Mouse (Mus musculus) midbrain, postnatal 0 days (tissue): ENCODE results near the gene Clec1a. TPM values are rescaled to one million over a fixed set of nuclear protein-coding genes. Genes with fewer than 3 reads are reported as not detected.

Source experiments
- ATAC-seq: fragments of 200-750 bp; cut with Nextera tagmentation; 2 replicates; pipeline ENCODE4 v1.8.0; 2017; ENCODE audit warnings: moderate number of reproducible peaks, mild to moderate bottlenecking, moderate TSS enrichment, moderate library complexity; ENCODE audit not compliant: low FRiP score
- DNase-seq: peaks from one replicate; pipeline ENCODE4 v3.0.0-alpha.2; 2015; ENCODE audit warnings: low spot score
- H3K27ac ChIP-seq: fragments of 300-500 bp; sonication (generic); 2 replicates; pipeline ENCODE4 v1.5.1; 2014; ENCODE audit warnings: low read depth, mild to moderate bottlenecking, low read length, mixed read lengths
- H3K27me3 ChIP-seq: fragments of 300-500 bp; sonication (generic); 2 replicates; pipeline ENCODE4 v1.6.1; 2014; ENCODE audit warnings: low read length, control low read depth, mixed read lengths; ENCODE audit not compliant: insufficient read depth
- H3K36me3 ChIP-seq: fragments of 300-500 bp; sonication (generic); 2 replicates; pipeline ENCODE4 v1.6.1; 2014; ENCODE audit warnings: low read length, control low read depth, mixed read lengths; ENCODE audit not compliant: insufficient read depth
- H3K4me1 ChIP-seq: fragments of 300-500 bp; sonication (generic); 2 replicates; pipeline ENCODE4 v1.6.1; 2014; ENCODE audit warnings: mild to moderate bottlenecking, control low read depth, antibody characterized with exemption, low read length, mixed read lengths; ENCODE audit not compliant: insufficient read depth
- H3K4me2 ChIP-seq: fragments of 300-500 bp; sonication (generic); 2 replicates; pipeline ENCODE4 v1.6.1; 2014; ENCODE audit warnings: low read depth, mild to moderate bottlenecking, low read length, mixed read lengths; ENCODE audit not compliant: poor library complexity, severe bottlenecking
- H3K4me3 ChIP-seq: fragments of 300-500 bp; sonication (generic); 2 replicates; pipeline ENCODE4 v1.5.1; 2014; ENCODE audit warnings: low read depth, mild to moderate bottlenecking, low read length, moderate library complexity
- H3K9ac ChIP-seq: fragments of 300-500 bp; sonication (generic); replicated peaks from 2 replicates; pipeline ENCODE4 v1.6.1; 2014; ENCODE audit warnings: mild to moderate bottlenecking, low read length, moderate library complexity, mixed read lengths; ENCODE audit not compliant: poor library complexity, severe bottlenecking
- H3K9me3 ChIP-seq: fragments of 300-500 bp; sonication (generic); 2 replicates; pipeline ENCODE4 v1.6.1; 2016; ENCODE audit warnings: low read length, control low read depth
- CTCF ChIP-seq: IDR thresholded peaks from 2 replicates; pipeline ENCODE4 v1.5.1; 2016; ENCODE audit warnings: antibody characterized with exemption, mild to moderate bottlenecking
- WGBS: fragments of 180-500 bp; shearing (Covaris S2); extraction: QIAGEN DNeasy Blood & Tissue Kit; methylation state at CpG from one replicate; pipeline ENCODE4 v1.1.7; 2014; 5-methylcytosine and 5-hydroxymethylcytosine counted together
- polyA plus RNA-seq: library from polyadenylated mRNA; unstranded; fragments of >200 nt; fragmentation: Nextera tagmentation; extraction: Ambion mirVana; gene quantifications from 2 replicates; pipeline ENCODE4 v1.2.1, GENCODE M21; 2015
- total RNA-seq: library from RNA; depleted of rRNA; stranded (reverse); fragments of >200 nt; gene quantifications from 2 replicates; pipeline ENCODE4 v1.2.3, GENCODE M21; 2014; rRNA removed

The Clec1a gene
- total and polyA plus RNA-seq, 2 experiments from 2014 or later: 2.6 to 5.6 TPM

GRCm38 (mm10) chr6:129385000-129385399 is 66.8 kb downstream of the Clec1a start:
- H3K36me3 ChIP-seq: no peaks in the 10 kb centered on the region
- no peak overlapping the region for H3K4me3 ChIP-seq
- ATAC-seq: no peak
- H3K27ac ChIP-seq: no peak overlapping the region
- DNase-seq: peak; percentile 48
- 71% methylated on average over 4 of the region's 4 CpGs for WGBS
- no peaks in the 10 kb centered on the region for H3K4me1 ChIP-seq
- no peaks in the 10 kb centered on the region for H3K27me3 ChIP-seq
- H3K9me3 ChIP-seq: no peaks in the 10 kb centered on the region
- TF ChIP-seq CTCF: no peak
- no peak overlapping the region for H3K4me2 ChIP-seq
- no peak overlapping the region for H3K9ac ChIP-seq

- DNase-seq: no peak
- 85% methylated on average over 3 of the region's 3 CpGs for WGBS
These were observed 68.3 kb downstream of the Clec1a start for GRCm38 (mm10) chr6:129383466-129383865.

GRCm38 (mm10) chr6:129381736-129382135 is 70.1 kb downstream of the Clec1a start:
- H3K27me3 ChIP-seq: no peaks in the 10 kb centered on the region
- H3K9ac ChIP-seq: no peak overlapping the region
- WGBS: 69% methylated on average over 1 of the region's 1 CpGs
- ATAC-seq (no peak), DNase-seq (no peak)
- no peaks in the 10 kb centered on the region for H3K36me3 ChIP-seq
- H3K4me2 ChIP-seq: no peak overlapping the region
- H3K27ac ChIP-seq: no peak overlapping the region
- TF ChIP-seq CTCF: no peak
- no peak overlapping the region for H3K4me3 ChIP-seq
- H3K9me3 ChIP-seq: no peaks in the 10 kb centered on the region
- no peaks in the 10 kb centered on the region for H3K4me1 ChIP-seq

More at GRCm38 (mm10) chr6:129383466-129383865, 68.3 kb downstream of the Clec1a start:
- Histone ChIP-seq H3K36me3 (no peaks in the 10 kb centered on the region), H3K4me3 (no peak overlapping the region), H3K9me3 (no peaks in the 10 kb centered on the region), H3K9ac (no peak overlapping the region), H3K4me1 (no peaks in the 10 kb centered on the region), H3K27me3 (no peaks in the 10 kb centered on the region), H3K4me2 (no peak overlapping the region), H3K27ac (no peak overlapping the region)
- no peak for ATAC-seq
- no peak for TF ChIP-seq CTCF

- DNase-seq (peak; percentile 56), ATAC-seq (no peak; the same call in 1 of the 2 replicates)
- H3K27ac ChIP-seq: no peak overlapping the region
- H3K27me3 ChIP-seq: no peaks in the 10 kb centered on the region
- no peaks in the 10 kb centered on the region for H3K9me3 ChIP-seq
- no peak overlapping the region for H3K4me3 ChIP-seq
- H3K9ac ChIP-seq: no peak overlapping the region
- 68% methylated on average over 4 of the region's 4 CpGs for WGBS
- H3K36me3 ChIP-seq: no peaks in the 10 kb centered on the region
- no peaks in the 10 kb centered on the region for H3K4me1 ChIP-seq
- H3K4me2 ChIP-seq: no peak overlapping the region
- TF ChIP-seq CTCF: no peak
These were observed 71.3 kb downstream of the Clec1a start for GRCm38 (mm10) chr6:129380454-129380853.

GRCm38 (mm10) chr6:129374937-129375471 is 76.8 kb downstream of the Clec1a start:
- 83% methylated on average over 2 of the region's 2 CpGs for WGBS
- DNase-seq (no peak), ATAC-seq (no peak)
- H3K4me3 ChIP-seq: no peak overlapping the region
- H3K27me3 ChIP-seq: no peaks in the 10 kb centered on the region
- no peak overlapping the region for H3K27ac ChIP-seq
- H3K9me3 ChIP-seq: no peaks in the 10 kb centered on the region
- H3K36me3 ChIP-seq: no peaks in the 10 kb centered on the region
- TF ChIP-seq CTCF: no peak
- no peak overlapping the region for H3K4me2 ChIP-seq
- H3K4me1 ChIP-seq: no peaks in the 10 kb centered on the region
- no peak overlapping the region for H3K9ac ChIP-seq

Other genes with a start within 250 kb of the Clec1a start
- gene Cd69, start 176.6 kb downstream of the Clec1a start, total RNA-seq: not detected in 2 replicates
- gene Cd69, start 176.6 kb downstream of the Clec1a start, polyA plus RNA-seq: not detected in 2 replicates
- not detected in 2 replicates for gene 4922502D21Rik, start 120.2 kb downstream of the Clec1a start, total RNA-seq
- gene 4922502D21Rik, start 120.2 kb downstream of the Clec1a start, polyA plus RNA-seq: not detected in 2 replicates
- gene Clec12a, start 109.3 kb downstream of the Clec1a start, total RNA-seq: 0.33 TPM in 1 of 2 replicates, not detected in the other
- gene Clec12a, start 109.3 kb downstream of the Clec1a start, polyA plus RNA-seq: 0.29 and 0.49 TPM in 2 replicates
- gene Clec12b, start 66.1 kb downstream of the Clec1a start, total RNA-seq: not detected in 2 replicates
- 0.23 and 0.37 TPM in 2 replicates for gene Clec12b, start 66.1 kb downstream of the Clec1a start, polyA plus RNA-seq
- gene Clec1b, start 54.7 kb downstream of the Clec1a start, total RNA-seq: not detected in 2 replicates
- gene Clec1b, start 54.7 kb downstream of the Clec1a start, polyA plus RNA-seq: 0.46 and 0.61 TPM in 2 replicates
- gene Clec9a, start 43.1 kb downstream of the Clec1a start, total RNA-seq: not detected in 2 replicates
- gene Clec9a, start 43.1 kb downstream of the Clec1a start, polyA plus RNA-seq: 0.07 and 0.44 TPM in 2 replicates
- not detected in 2 replicates for gene Olr1, start 55.2 kb upstream of the Clec1a start, total RNA-seq
- not detected in 2 replicates for gene Olr1, start 55.2 kb upstream of the Clec1a start, polyA plus RNA-seq
- not detected in 2 replicates for gene Tmem52b, start 60.6 kb upstream of the Clec1a start, total RNA-seq
- not detected in 2 replicates for gene Tmem52b, start 60.6 kb upstream of the Clec1a start, polyA plus RNA-seq
- 281 and 333 TPM in 2 replicates for gene Gabarapl1, start 81.2 kb upstream of the Clec1a start, total RNA-seq
- gene Gabarapl1, start 81.2 kb upstream of the Clec1a start, polyA plus RNA-seq: 276 and 278 TPM in 2 replicates
- gene Klre1, start 125.9 kb upstream of the Clec1a start, total RNA-seq: 0.24 TPM in 1 of 2 replicates, not detected in the other
- gene Klre1, start 125.9 kb upstream of the Clec1a start, polyA plus RNA-seq: 0.15 and 0.34 TPM in 2 replicates
- not detected in 2 replicates for gene Klrd1, start 139.8 kb upstream of the Clec1a start, total RNA-seq
- gene Klrd1, start 139.8 kb upstream of the Clec1a start, polyA plus RNA-seq: not detected in 2 replicates
- not detected in 2 replicates for gene Klrk1, start 171.9 kb upstream of the Clec1a start, total RNA-seq
- gene Klrk1, start 171.9 kb upstream of the Clec1a start, polyA plus RNA-seq: 0.07 TPM in 1 of 2 replicates, not detected in the other
- not detected in 2 replicates for gene Klrc3, start 191.3 kb upstream of the Clec1a start, total RNA-seq
- gene Klrc3, start 191.3 kb upstream of the Clec1a start, polyA plus RNA-seq: not detected in 2 replicates
- gene Klrc2, start 208.7 kb upstream of the Clec1a start, total RNA-seq: not detected in 2 replicates
- not detected in 2 replicates for gene Klrc2, start 208.7 kb upstream of the Clec1a start, polyA plus RNA-seq
- gene Klrc1, start 227.0 kb upstream of the Clec1a start, total RNA-seq: not detected in 2 replicates
- not detected in 2 replicates for gene Klrc1, start 227.0 kb upstream of the Clec1a start, polyA plus RNA-seq